Mouse (Mus musculus) CH12.LX (cell line): Measurements from ENCODE around the gene Tgtp2. TPM values are rescaled to one million over a fixed set of nuclear protein-coding genes. Genes with fewer than 3 reads are reported as not detected.
"Not testable (repeated sequence)": the region's sequence is repeated elsewhere in the genome, so short reads cannot be mapped to it uniquely, and the experiment has no call there.

Experiments used
- DNase-seq: peaks from one replicate; pipeline ENCODE4 v3.0.0-alpha.2; 2013; ENCODE audit errors: extremely low read depth
- H3K27ac ChIP-seq: 2 replicates; pipeline ENCODE4 v1.5.1; 2012; ENCODE audit warnings: low read depth, mild to moderate bottlenecking, control low read depth, moderate library complexity; ENCODE audit not compliant: insufficient read depth
- H3K27me3 ChIP-seq: replicated peaks from 2 replicates; pipeline ENCODE3; 2012; ENCODE audit warnings: inconsistent platforms
- H3K36me3 ChIP-seq, 2 experiments: replicated peaks in 1 of 2; 2 replicates each; pipeline versions ENCODE3 to v1.6.1; 2012; ENCODE audit warnings: inconsistent platforms in 1 of 2, low read length in 1 of 2, mild to moderate bottlenecking in 1 of 2, mixed read lengths in 1 of 2, moderate library complexity in 1 of 2; ENCODE audit not compliant: control insufficient read depth in 1 of 2, insufficient read depth in 1 of 2
- H3K4me1 ChIP-seq, 2 experiments: 2 replicates each; pipeline ENCODE4 v1.6.1; 2012; ENCODE audit warnings: inconsistent platforms in 1 of 2, moderate library complexity in 1 of 2; ENCODE audit not compliant: insufficient read depth in 2 of 2, control insufficient read depth in 1 of 2
- H3K4me2 ChIP-seq: 2 replicates; pipeline ENCODE4 v1.6.1; 2012; ENCODE audit warnings: low read depth, mild to moderate bottlenecking, control low read depth; ENCODE audit not compliant: poor library complexity, insufficient read depth, severe bottlenecking
- H3K4me3 ChIP-seq, 3 experiments: fragments of 150-350 bp in 1 of 3; sonication (generic) in 1 of 3; replicated peaks in 1 of 3; 2 replicates each; pipeline versions ENCODE3 to v1.5.1; 2011 to 2012; ENCODE audit warnings: low read depth in 2 of 3, low read length in 2 of 3, mild to moderate bottlenecking in 2 of 3, moderate library complexity in 2 of 3, control low read depth in 1 of 3, improper control_type of control experiment in 1 of 3, inconsistent platforms in 1 of 3, mixed read lengths in 1 of 3; ENCODE audit not compliant: poor library complexity in 1 of 3
- H3K79me2 ChIP-seq: replicated peaks from 2 replicates; pipeline ENCODE4 v1.6.1; 2012; ENCODE audit warnings: mild to moderate bottlenecking, moderate library complexity; ENCODE audit not compliant: control insufficient read depth, poor library complexity, insufficient read depth, severe bottlenecking; ENCODE audit errors: extremely low read depth
- H3K9ac ChIP-seq: 2 replicates; pipeline ENCODE4 v1.6.1; 2012; ENCODE audit warnings: low read depth, mild to moderate bottlenecking, control low read depth, moderate library complexity; ENCODE audit not compliant: insufficient read depth
- H3K9me3 ChIP-seq: replicated peaks from 2 replicates; pipeline ENCODE3; 2012; ENCODE audit warnings: low read length, inconsistent platforms, mixed read lengths
- CTCF ChIP-seq, 2 experiments: IDR thresholded peaks in 1 of 2; conservative IDR thresholded peaks in 1 of 2; 2 replicates each; pipeline ENCODE4 v1.5.1; 2011 to 2012; ENCODE audit warnings: low read depth in 2 of 2, low read length in 2 of 2, improper control_type of control experiment in 1 of 2, inconsistent platforms in 1 of 2, mild to moderate bottlenecking in 1 of 2, moderate library complexity in 1 of 2
- IRF4 ChIP-seq: IDR thresholded peaks from 2 replicates; pipeline ENCODE4 v1.6.1; 2014; ENCODE audit warnings: low read depth, mild to moderate bottlenecking, inconsistent platforms, low read length, improper control_type of control experiment
- NRF1 ChIP-seq: IDR thresholded peaks from 2 replicates; pipeline ENCODE4 v1.6.1; 2014; ENCODE audit warnings: low read depth, mild to moderate bottlenecking, inconsistent platforms, low read length, improper control_type of control experiment, moderate library complexity
- PAX5 ChIP-seq: IDR thresholded peaks from 2 replicates; pipeline ENCODE4 v1.6.1; 2012; ENCODE audit warnings: low read length, inconsistent platforms, mixed read lengths
- SIN3A ChIP-seq: IDR thresholded peaks from 2 replicates; pipeline ENCODE4 v1.6.1; 2012; ENCODE audit warnings: low read length, improper control_type of control experiment, inconsistent platforms
- SMC3 ChIP-seq: IDR thresholded peaks from 2 replicates; pipeline ENCODE4 v1.6.1; 2011; ENCODE audit warnings: low read depth, low read length, improper control_type of control experiment
- TCF12 ChIP-seq: IDR thresholded peaks from 2 replicates; pipeline ENCODE4 v1.6.1; 2014; ENCODE audit warnings: low read depth, mild to moderate bottlenecking, inconsistent platforms, low read length, improper control_type of control experiment
- USF2 ChIP-seq: conservative IDR thresholded peaks from 2 replicates; pipeline ENCODE4 v1.6.1; 2011; ENCODE audit warnings: low read depth, low read length, improper control_type of control experiment
- ZMIZ1 ChIP-seq: IDR thresholded peaks from 2 replicates; pipeline ENCODE4 v1.6.1; 2012; ENCODE audit warnings: low read depth, mild to moderate bottlenecking, inconsistent platforms, low read length, improper control_type of control experiment
- dilution Hi-C: fragments of 300-500 bp; cut with MboI; formaldehyde crosslinking; loops from 2 replicates; pipeline ENCODE4 v1.14.3; 2020; ENCODE audit warnings: low sequenced_read_pairs; ENCODE audit not compliant: extremely low pct_unique_long_range_greater_than_20kb, extremely low pct_ligation_motif_present
- in situ Hi-C: fragments of 300-500 bp; cut with MboI; formaldehyde crosslinking; loops from 3 replicates; pipeline ENCODE4 v1.14.3; 2019; ENCODE audit warnings: low sequenced_read_pairs, low pct_ligation_motif_present, low pct_unique_long_range_greater_than_20kb, mixed read lengths
- polyA plus RNA-seq: library from polyadenylated mRNA; unstranded; fragments of >175 nt; gene quantifications from 2 replicates; pipeline ENCODE4 v1.2.1, GENCODE M21; 2012; ENCODE audit warnings: low read depth; ENCODE audit not compliant: insufficient read length
- total RNA-seq, 2 experiments: library from RNA; depleted of rRNA; stranded (reverse); fragments of 300-350 nt in 1 of 2; fragments of >200 nt in 1 of 2; gene quantifications; 2 replicates each; pipeline ENCODE4 v1.2.3; 2012 to 2014

Tgtp2 gene
- total and polyA plus RNA-seq, 3 experiments: 0.07 TPM; not detected in 2

DNA sequence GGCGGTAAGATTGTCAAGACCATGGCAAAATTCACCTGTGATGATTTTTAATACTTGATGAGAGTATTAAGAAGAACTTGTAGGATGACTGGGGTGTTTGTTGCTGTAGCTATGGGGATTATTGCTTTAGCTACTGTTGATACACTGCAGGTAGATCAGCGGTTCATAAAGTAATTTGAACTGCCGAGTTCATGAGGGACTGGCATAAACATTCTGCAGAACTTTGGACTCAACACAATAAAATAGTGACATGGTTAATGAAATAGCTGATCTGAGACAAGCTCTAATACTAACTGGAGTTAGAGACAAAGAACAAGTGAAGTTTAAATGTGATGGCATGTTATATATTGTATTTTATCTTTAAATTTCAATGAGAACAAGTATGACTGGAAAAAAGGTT is 14.7 kb upstream of the Tgtp2 start:
- dilution Hi-C loops: no loop called here
- Histone ChIP-seq H3K4me1 (peaks cover 0 to 25% of the 10 kb centered on the region in 2 experiments; a peak in 2 of 4 replicates), H3K79me2 (no peaks in the 10 kb centered on the region), H3K36me3 (no peaks in the 10 kb centered on the region), H3K9me3 (no peaks in the 10 kb centered on the region), H3K4me3 (no peak overlapping the region), H3K4me2 (no peak overlapping the region), H3K9ac (no peak overlapping the region), H3K27me3 (no peaks in the 10 kb centered on the region), H3K27ac (no peak overlapping the region)
- no peak for TF ChIP-seq USF2
- TF ChIP-seq ZMIZ1: no peak
- TF ChIP-seq CTCF (conservative IDR thresholded peaks at IDR 0.05 in 1 of 2, IDR thresholded peaks at IDR 0.05 in 1 of 2; ENCODE audit: low read depth in 2 of 2, low read length in 2 of 2): no peak
- DNase-seq: no peak
- in situ Hi-C loops: no loop called here

DNA sequence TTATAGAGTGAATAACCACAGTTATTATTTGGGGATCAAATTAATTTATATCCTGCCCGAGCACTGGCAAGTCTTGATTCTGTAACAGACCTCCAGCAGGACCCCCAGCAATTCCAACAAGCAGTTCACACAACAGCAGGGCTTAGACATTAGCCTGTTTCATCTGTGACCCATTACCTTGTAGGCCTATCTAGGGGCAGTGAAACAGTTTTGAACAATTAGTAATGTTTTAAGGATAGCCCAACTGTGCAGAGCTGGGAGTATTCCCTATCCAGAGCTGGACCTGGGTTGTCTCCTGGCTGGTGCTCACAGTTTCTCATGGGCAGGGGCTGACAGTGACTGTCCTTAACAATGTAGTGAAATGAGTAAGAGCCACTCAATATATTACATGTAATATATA is 13.0 kb upstream of the Tgtp2 start:
- Histone ChIP-seq H3K79me2 (no peaks in the 10 kb centered on the region), H3K27me3 (no peaks in the 10 kb centered on the region), H3K9me3 (no peaks in the 10 kb centered on the region), H3K4me2 (no peak overlapping the region), H3K9ac (no peak overlapping the region), H3K36me3 (no peaks in the 10 kb centered on the region), H3K4me1 (peaks cover 0 to 16% of the 10 kb centered on the region in 2 experiments; a peak in 3 of 4 replicates), H3K4me3 (no peak overlapping the region), H3K27ac (no peak overlapping the region)
- TF ChIP-seq PAX5 (no peak), IRF4 (no peak), TCF12 (no peak), NRF1 (no peak), SIN3A (no peak), SMC3 (no peak)
- dilution Hi-C loops: no loop called here
- DNase-seq: no peak
- in situ Hi-C loops: no loop called here

DNA sequence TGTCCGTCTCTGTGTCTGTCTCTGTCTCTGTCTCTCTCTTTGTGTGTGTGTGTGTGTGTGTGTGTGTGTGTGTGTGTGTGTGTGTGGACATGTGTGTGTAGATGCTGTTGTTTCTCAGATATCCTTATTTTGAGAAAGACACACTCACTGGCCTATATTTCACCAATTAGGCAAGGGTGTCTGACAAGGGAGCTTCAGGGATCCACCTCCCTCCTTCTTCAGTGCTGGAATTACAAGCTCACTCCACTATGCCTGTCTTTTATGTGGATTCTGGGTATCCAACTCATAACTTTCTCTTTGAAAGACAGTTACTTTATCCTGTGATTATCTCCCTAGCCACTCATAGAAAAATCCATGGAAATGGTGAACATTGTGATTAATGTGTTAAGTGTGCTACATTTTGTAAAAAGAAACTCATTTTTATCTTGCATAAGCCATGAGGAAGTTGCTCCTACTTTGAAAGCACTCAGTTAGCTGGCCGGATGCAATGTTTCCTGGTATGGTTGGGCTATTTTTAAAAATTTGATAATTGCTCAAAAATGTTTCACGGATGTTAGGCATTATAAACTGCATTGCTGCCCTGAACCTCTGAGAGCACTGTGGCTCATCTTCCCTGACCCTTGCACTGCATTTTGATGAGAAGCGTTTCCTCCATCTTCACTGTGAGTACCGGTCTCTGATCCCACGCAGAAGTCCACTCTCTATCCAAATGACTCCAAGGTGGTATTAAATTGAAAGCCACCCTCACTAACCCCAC is 12.2 kb upstream of the Tgtp2 start, which contains the start of gene Ifi47:
Gene Ifi47 (plus strand): TSS at position 587 of the 757 bp plus-strand sequence.
- H3K9ac ChIP-seq, in situ Hi-C loops, DNase-seq, dilution Hi-C loops, H3K27ac ChIP-seq, H3K36me3 ChIP-seq, H3K4me2 ChIP-seq, H3K27me3 ChIP-seq, H3K4me3 ChIP-seq, H3K79me2 ChIP-seq, H3K9me3 ChIP-seq: not testable (repeated sequence)
- H3K4me1 ChIP-seq: peaks cover 0 to 12% of the 10 kb centered on the region in 2 experiments; a peak in 3 of 4 replicates
